8 mouse cellular contexts compared by ENCODE assay signal in genomic region chr17:30573990-30574782, GRCm38 (mm10). TPM values are rescaled to one million over a fixed set of nuclear protein-coding genes. Genes with fewer than 3 reads are reported as not detected.
A peak's percentile ranks its signal among the peaks of the same experiment; 100 is the strongest.
DNase-seq lines count a peak whose midpoint lies in the region; ATAC-seq and TF ChIP-seq lines count a peak whose summit lies in the region.

No protein-coding gene starts in this region.

- no peaks in the 10 kb centered on the region for H3K9me3 ChIP-seq in hindbrain, embryonic 10.5 days
- H3K9me3 ChIP-seq in hindbrain, embryonic 12.5 days (replicated peaks) = no peaks in the 10 kb centered on the region
- no peaks in the 10 kb centered on the region for H3K9me3 ChIP-seq in forebrain, postnatal 0 days (ENCODE audit: low read length)
- H3K9me3 ChIP-seq in kidney, embryonic 16.5 days (ENCODE audit: low read length) = no peaks in the 10 kb centered on the region

- H3K27me3 ChIP-seq in hindbrain, embryonic 10.5 days (ENCODE audit: insufficient read depth, poor library complexity, severe bottlenecking) = no peaks in the 10 kb centered on the region
- H3K27me3 ChIP-seq in hindbrain, embryonic 12.5 days = no peaks in the 10 kb centered on the region
- no peaks in the 10 kb centered on the region for H3K27me3 ChIP-seq in forebrain, postnatal 0 days (ENCODE audit: insufficient read depth, low read length)
- no peaks in the 10 kb centered on the region for H3K27me3 ChIP-seq in kidney, embryonic 16.5 days (ENCODE audit: insufficient read depth, low read length)

- no peaks in the 10 kb centered on the region for H3K36me3 ChIP-seq in hindbrain, embryonic 10.5 days
- no peaks in the 10 kb centered on the region for H3K36me3 ChIP-seq in hindbrain, embryonic 12.5 days
- no peaks in the 10 kb centered on the region for H3K36me3 ChIP-seq in forebrain, postnatal 0 days (ENCODE audit: insufficient read depth)
- H3K36me3 ChIP-seq in kidney, embryonic 16.5 days (ENCODE audit: insufficient read depth, low read length) = no peaks in the 10 kb centered on the region
- H3K36me3 ChIP-seq in macrophage (ENCODE audit: inconsistent target) = no peaks in the 10 kb centered on the region

- H3K79me2 ChIP-seq in macrophage (ENCODE audit: inconsistent target) = peaks cover 60% of the 10 kb centered on the region

- H3K4me3 ChIP-seq in hindbrain, embryonic 10.5 days = peak overlapping the region; percentile 71; the same call in 1 of the 2 replicates
- H3K4me3 ChIP-seq in hindbrain, embryonic 12.5 days = no peak overlapping the region
- no peak overlapping the region for H3K4me3 ChIP-seq in forebrain, postnatal 0 days (ENCODE audit: low read depth, low read length)
- H3K4me3 ChIP-seq in kidney, embryonic 16.5 days (ENCODE audit: low read length) = no peak overlapping the region
- peak overlapping the region; percentile 95 for H3K4me3 ChIP-seq in macrophage (ENCODE audit: inconsistent target)

- TF ChIP-seq CTCF in forebrain, postnatal 0 days (IDR thresholded peaks at IDR 0.05; ENCODE audit: low read depth) = no peak

- no peak overlapping the region for H3K4me2 ChIP-seq in hindbrain, embryonic 12.5 days (replicated peaks)
- peak overlapping the region; percentile 77 for H3K4me2 ChIP-seq in forebrain, postnatal 0 days (ENCODE audit: low read depth)
- H3K4me2 ChIP-seq in kidney, embryonic 16.5 days (replicated peaks; ENCODE audit: low read depth, low read length) = peak overlapping the region; percentile 87; the same call in 1 of the 2 replicates

- no peak overlapping the region for H3K9ac ChIP-seq in hindbrain, embryonic 12.5 days
- H3K9ac ChIP-seq in forebrain, postnatal 0 days = no peak overlapping the region
- no peak overlapping the region for H3K9ac ChIP-seq in kidney, embryonic 16.5 days (replicated peaks; ENCODE audit: low read length)

- ATAC-seq in hindbrain, embryonic 12.5 days (ENCODE audit: low FRiP score) = no peak
- ATAC-seq in forebrain, postnatal 0 days = no peak
- no peak for ATAC-seq in kidney, embryonic 16.5 days (ENCODE audit: low FRiP score, low TSS enrichment)

- no peak for DNase-seq in hindbrain, embryonic 10.5 days (ENCODE audit: low spot score)
- no peak for DNase-seq in forebrain, postnatal 0 days
- no peak for DNase-seq in urinary bladder, postnatal 14 days (ENCODE audit: low spot score)
- DNase-seq in thymus, postnatal 10 days (ENCODE audit: low spot score in 2 of 2) = no peak
- no peak for DNase-seq in layer of hippocampus, postnatal 14 days (ENCODE audit: low spot score in 2 of 2)

- H3K27ac ChIP-seq in hindbrain, embryonic 10.5 days = no peak overlapping the region
- H3K27ac ChIP-seq in hindbrain, embryonic 12.5 days = no peak overlapping the region
- no peak overlapping the region for H3K27ac ChIP-seq in forebrain, postnatal 0 days (ENCODE audit: low read depth, low read length)
- H3K27ac ChIP-seq in kidney, embryonic 16.5 days (ENCODE audit: low read length) = peak overlapping the region; percentile 3; the same call in 1 of the 2 replicates
- peak overlapping the region; percentile 64 for H3K27ac ChIP-seq in macrophage

- WGBS in hindbrain, embryonic 10.5 days = 81% methylated on average over 8 of the region's 8 CpGs
- 83% methylated on average over 8 of the region's 8 CpGs for WGBS in hindbrain, embryonic 12.5 days
- 78% methylated on average over 8 of the region's 8 CpGs for WGBS in forebrain, postnatal 0 days
- 54% methylated on average over 8 of the region's 8 CpGs for WGBS in kidney, embryonic 16.5 days
- 69% methylated on average over 8 of the region's 8 CpGs for WGBS in macrophage (ENCODE audit: missing documents)

- H3K4me1 ChIP-seq in hindbrain, embryonic 10.5 days (replicated peaks) = peaks cover 24% of the 10 kb centered on the region
- peaks cover 25% of the 10 kb centered on the region for H3K4me1 ChIP-seq in hindbrain, embryonic 12.5 days
- H3K4me1 ChIP-seq in forebrain, postnatal 0 days (ENCODE audit: insufficient read depth) = peaks cover 19% of the 10 kb centered on the region
- H3K4me1 ChIP-seq in kidney, embryonic 16.5 days (ENCODE audit: insufficient read depth, low read length) = peaks cover 35% of the 10 kb centered on the region

RNA-seq across cellular contexts. Expression of gene Btbd9, which starts 2.1 kb away (rescaled TPM):
- 66.1 and 67.3 TPM in 2 replicates for polyA plus RNA-seq in hindbrain, embryonic 10.5 days (2016; fragmentation: Nextera tagmentation; extraction: Ambion mirVana)
- 100 and 106 TPM in 2 replicates for polyA plus RNA-seq in hindbrain, embryonic 12.5 days (2016; fragmentation: Nextera tagmentation; extraction: Ambion mirVana)
- total RNA-seq in forebrain, postnatal 0 days (2014; rRNA removed) = 55.0 and 63.6 TPM in 2 replicates
- polyA plus RNA-seq in forebrain, postnatal 0 days (2015; fragmentation: Nextera tagmentation; extraction: Ambion mirVana) = 112 and 149 TPM in 2 replicates
- polyA plus RNA-seq in kidney, embryonic 16.5 days (2015; fragmentation: Nextera tagmentation; extraction: Ambion mirVana) = 58.0 and 58.3 TPM in 2 replicates
- 100 to 1,000 TPM; 124 to 228 (median 182) TPM for total RNA-seq in macrophage (2018; cell fraction: chromatin; rRNA removed)
- total RNA-seq in macrophage (2018; cell fraction: cytosol; rRNA removed) = 10 to 100 TPM; 17.3 to 29.9 (median 21.8) TPM
- total RNA-seq in macrophage (2018; cell fraction: nucleus; rRNA removed) = 100 to 1,000 TPM in 17 of 26 experiments, 10 to 100 TPM in 9; 49.4 to 229 (median 108) TPM
- polyA plus RNA-seq in macrophage (2018) = 12.8 to 18.8 TPM (median 16.9 TPM) in 3 replicates
- total RNA-seq in layer of hippocampus, postnatal 14 days (2021) = 100 to 1,000 TPM; 117 TPM

RNA-seq across cellular contexts. Expression of gene Dnah8, which starts 50.0 kb away (rescaled TPM):
- 1.0 and 1.3 TPM in 2 replicates for polyA plus RNA-seq in hindbrain, embryonic 10.5 days (2016; fragmentation: Nextera tagmentation; extraction: Ambion mirVana)
- polyA plus RNA-seq in hindbrain, embryonic 12.5 days (2016; fragmentation: Nextera tagmentation; extraction: Ambion mirVana) = 0.64 and 0.97 TPM in 2 replicates
- total RNA-seq in forebrain, postnatal 0 days (2014; rRNA removed) = 1.5 and 5.0 TPM in 2 replicates
- 0.80 and 2.1 TPM in 2 replicates for polyA plus RNA-seq in forebrain, postnatal 0 days (2015; fragmentation: Nextera tagmentation; extraction: Ambion mirVana)
- 0.82 and 1.2 TPM in 2 replicates for polyA plus RNA-seq in kidney, embryonic 16.5 days (2015; fragmentation: Nextera tagmentation; extraction: Ambion mirVana)
- 1 to 10 TPM in 2 of 26 experiments, under 1 TPM in 9, not detected in 15; 0.04 to 1.7 (median 0.46) TPM for total RNA-seq in macrophage (2018; cell fraction: chromatin; rRNA removed)
- total RNA-seq in macrophage (2018; cell fraction: cytosol; rRNA removed) = under 1 TPM in 16 of 26 experiments, not detected in 10; under 0.01 to 0.31 (median 0.05) TPM
- total RNA-seq in macrophage (2018; cell fraction: nucleus; rRNA removed) = 1 to 10 TPM in 2 of 26 experiments, under 1 TPM in 16, not detected in 8; 0.04 to 1.6 (median 0.50) TPM
- polyA plus RNA-seq in macrophage (2018) = 0.10 TPM in 1 of 3 replicates, not detected in the others
- 1 to 10 TPM; 3.6 to 4.6 TPM for total RNA-seq in layer of hippocampus, postnatal 14 days (2021)

RNA-seq across cellular contexts. Expression of gene Glo1, which starts 52.5 kb away (rescaled TPM):
- 230 and 231 TPM in 2 replicates for polyA plus RNA-seq in hindbrain, embryonic 10.5 days (2016; fragmentation: Nextera tagmentation; extraction: Ambion mirVana)
- polyA plus RNA-seq in hindbrain, embryonic 12.5 days (2016; fragmentation: Nextera tagmentation; extraction: Ambion mirVana) = 186 and 189 TPM in 2 replicates
- total RNA-seq in forebrain, postnatal 0 days (2014; rRNA removed) = 150 and 172 TPM in 2 replicates
- polyA plus RNA-seq in forebrain, postnatal 0 days (2015; fragmentation: Nextera tagmentation; extraction: Ambion mirVana) = 186 and 194 TPM in 2 replicates
- polyA plus RNA-seq in kidney, embryonic 16.5 days (2015; fragmentation: Nextera tagmentation; extraction: Ambion mirVana) = 216 and 222 TPM in 2 replicates
- total RNA-seq in macrophage (2018; cell fraction: chromatin; rRNA removed) = 10 to 100 TPM in 11 of 26 experiments, 1 to 10 TPM in 15; 3.2 to 26.9 (median 9.0) TPM
- total RNA-seq in macrophage (2018; cell fraction: cytosol; rRNA removed) = 10 to 100 TPM; 29.7 to 58.4 (median 43.1) TPM
- total RNA-seq in macrophage (2018; cell fraction: nucleus; rRNA removed) = 10 to 100 TPM in 21 of 26 experiments, 1 to 10 TPM in 5; 8.1 to 30.2 (median 12.6) TPM
- polyA plus RNA-seq in macrophage (2018) = 39.2 to 79.1 TPM (median 53.0 TPM) in 3 replicates
- total RNA-seq in layer of hippocampus, postnatal 14 days (2021) = 100 to 1,000 TPM; 170 to 172 TPM

Comparison
In these comparisons a context has a peak if more than half of its experiments do, and no peak if none do; other contexts are left out.
1. H3K4me3 ChIP-seq: peak in hindbrain, embryonic 10.5 days (single experiment) and macrophage (single experiment); none in hindbrain, embryonic 12.5 days (single experiment), forebrain, postnatal 0 days (single experiment) and kidney, embryonic 16.5 days (single experiment).
2. H3K27ac ChIP-seq: peak in kidney, embryonic 16.5 days (single experiment) and macrophage (single experiment); none in hindbrain, embryonic 10.5 days (single experiment), hindbrain, embryonic 12.5 days (single experiment) and forebrain, postnatal 0 days (single experiment).